Mouse (Mus musculus): ENCODE data around the gene Golga5.

- TF ChIP-seq POLR2A (IDR thresholded peaks at IDR 0.05; ENCODE audit: insufficient read depth, low read depth, low read length), result no peak
- no peak for TF ChIP-seq CTCF (IDR thresholded peaks at IDR 0.05; ENCODE audit: insufficient read depth, low read depth, low read length)
Measured at GRCm38 (mm10) chr12:102497905-102498304, 29.0 kb downstream of the Golga5 start.

Measured in olfactory bulb, adult 2 months (tissue).